Mouse (Mus musculus): ENCODE measurements around the gene Lpp. TPM values are rescaled to one million over a fixed set of nuclear protein-coding genes. Genes with fewer than 3 reads are reported as not detected.
A peak's percentile ranks its signal among the peaks of the same experiment; 100 is the strongest.

Gene Lpp
- polyA plus RNA-seq, 1 experiment from 2014 or later: 4.8 TPM

- no peak overlapping the region for H3K27ac ChIP-seq (ENCODE audit: low read depth, low read length)
- H3K4me1 ChIP-seq (ENCODE audit: control insufficient read depth, insufficient read depth, low read length): no peaks in the 10 kb centered on the region
- DNase-seq (ENCODE audit: low spot score) (no peak), ATAC-seq (no peak)
- no peaks in the 10 kb centered on the region for H3K36me3 ChIP-seq (ENCODE audit: control insufficient read depth, insufficient read depth, low read length)
- H3K9me3 ChIP-seq (replicated peaks; ENCODE audit: control insufficient read depth, low read length): no peaks in the 10 kb centered on the region
- no peaks in the 10 kb centered on the region for H3K27me3 ChIP-seq (replicated peaks; ENCODE audit: control insufficient read depth, insufficient read depth, low read length)
- no peak overlapping the region for H3K4me2 ChIP-seq (ENCODE audit: low read length)
- H3K9ac ChIP-seq (ENCODE audit: low read length): no peak overlapping the region
- 88% methylated on average over 4 of the region's 4 CpGs for WGBS
- H3K4me3 ChIP-seq (ENCODE audit: low read depth, low read length): no peak overlapping the region
Measured at GRCm38 (mm10) chr16:24539003-24539402, 145.7 kb downstream of the Lpp start.

GRCm38 (mm10) chr16:24542864-24543263 is 149.6 kb downstream of the Lpp start:
- no peak overlapping the region for H3K4me3 ChIP-seq (ENCODE audit: low read depth, low read length)
- 89% methylated on average over 7 of the region's 7 CpGs for WGBS
- no peak overlapping the region for H3K9ac ChIP-seq (ENCODE audit: low read length)
- no peaks in the 10 kb centered on the region for H3K9me3 ChIP-seq (replicated peaks; ENCODE audit: control insufficient read depth, low read length)
- no peak for ATAC-seq
- H3K27ac ChIP-seq (ENCODE audit: low read depth, low read length): no peak overlapping the region
- no peaks in the 10 kb centered on the region for H3K27me3 ChIP-seq (replicated peaks; ENCODE audit: control insufficient read depth, insufficient read depth, low read length)
- no peaks in the 10 kb centered on the region for H3K4me1 ChIP-seq (ENCODE audit: control insufficient read depth, insufficient read depth, low read length)
- no peaks in the 10 kb centered on the region for H3K36me3 ChIP-seq (ENCODE audit: control insufficient read depth, insufficient read depth, low read length)
- peak; percentile 67 for DNase-seq (ENCODE audit: low spot score)
- H3K4me2 ChIP-seq (ENCODE audit: low read length): no peak overlapping the region

GRCm38 (mm10) chr16:24545366-24545765 is 152.1 kb downstream of the Lpp start:
- H3K36me3 ChIP-seq (ENCODE audit: control insufficient read depth, insufficient read depth, low read length): no peaks in the 10 kb centered on the region
- no peak for DNase-seq (ENCODE audit: low spot score)
- WGBS: 91% methylated on average over 5 of the region's 5 CpGs

GRCm38 (mm10) chr16:24558458-24558857 is 165.2 kb downstream of the Lpp start:
- Histone ChIP-seq H3K9ac (ENCODE audit: low read length) (no peak overlapping the region), H3K9me3 (replicated peaks; ENCODE audit: control insufficient read depth, low read length) (no peaks in the 10 kb centered on the region), H3K27me3 (replicated peaks; ENCODE audit: control insufficient read depth, insufficient read depth, low read length) (no peaks in the 10 kb centered on the region), H3K4me2 (ENCODE audit: low read length) (no peak overlapping the region), H3K36me3 (ENCODE audit: control insufficient read depth, insufficient read depth, low read length) (no peaks in the 10 kb centered on the region), H3K4me3 (ENCODE audit: low read depth, low read length) (no peak overlapping the region), H3K27ac (ENCODE audit: low read depth, low read length) (no peak overlapping the region), H3K4me1 (ENCODE audit: control insufficient read depth, insufficient read depth, low read length) (no peaks in the 10 kb centered on the region)
- WGBS: 91% methylated on average over 4 of the region's 4 CpGs
- DNase-seq (ENCODE audit: low spot score): no peak
- no peak for ATAC-seq

More at GRCm38 (mm10) chr16:24545366-24545765, 152.1 kb downstream of the Lpp start:
- Histone ChIP-seq H3K4me2 (ENCODE audit: low read length) (no peak overlapping the region), H3K9me3 (replicated peaks; ENCODE audit: control insufficient read depth, low read length) (no peaks in the 10 kb centered on the region), H3K27me3 (replicated peaks; ENCODE audit: control insufficient read depth, insufficient read depth, low read length) (no peaks in the 10 kb centered on the region), H3K4me3 (ENCODE audit: low read depth, low read length) (no peak overlapping the region), H3K9ac (ENCODE audit: low read length) (no peak overlapping the region), H3K27ac (ENCODE audit: low read depth, low read length) (no peak overlapping the region), H3K4me1 (ENCODE audit: control insufficient read depth, insufficient read depth, low read length) (no peaks in the 10 kb centered on the region)
- no peak for ATAC-seq

GRCm38 (mm10) chr16:24559811-24560210 is 166.5 kb downstream of the Lpp start:
- Histone ChIP-seq H3K36me3 (ENCODE audit: control insufficient read depth, insufficient read depth, low read length) (no peaks in the 10 kb centered on the region), H3K27me3 (replicated peaks; ENCODE audit: control insufficient read depth, insufficient read depth, low read length) (no peaks in the 10 kb centered on the region), H3K27ac (ENCODE audit: low read depth, low read length) (no peak overlapping the region), H3K9me3 (replicated peaks; ENCODE audit: control insufficient read depth, low read length) (no peaks in the 10 kb centered on the region), H3K9ac (ENCODE audit: low read length) (no peak overlapping the region), H3K4me2 (ENCODE audit: low read length) (no peak overlapping the region), H3K4me3 (ENCODE audit: low read depth, low read length) (no peak overlapping the region), H3K4me1 (ENCODE audit: control insufficient read depth, insufficient read depth, low read length) (no peaks in the 10 kb centered on the region)
- DNase-seq (ENCODE audit: low spot score): no peak
- 94% methylated on average over 4 of the region's 4 CpGs for WGBS
- no peak for ATAC-seq

- Histone ChIP-seq H3K9ac (ENCODE audit: low read length) (no peak overlapping the region), H3K4me2 (ENCODE audit: low read length) (no peak overlapping the region), H3K36me3 (ENCODE audit: control insufficient read depth, insufficient read depth, low read length) (no peaks in the 10 kb centered on the region), H3K27ac (ENCODE audit: low read depth, low read length) (no peak overlapping the region), H3K9me3 (replicated peaks; ENCODE audit: control insufficient read depth, low read length) (no peaks in the 10 kb centered on the region), H3K4me1 (ENCODE audit: control insufficient read depth, insufficient read depth, low read length) (no peaks in the 10 kb centered on the region), H3K27me3 (replicated peaks; ENCODE audit: control insufficient read depth, insufficient read depth, low read length) (no peaks in the 10 kb centered on the region), H3K4me3 (ENCODE audit: low read depth, low read length) (no peak overlapping the region)
- DNase-seq (ENCODE audit: low spot score): no peak
- 92% methylated on average over 2 of the region's 2 CpGs for WGBS
- ATAC-seq: no peak
Measured at GRCm38 (mm10) chr16:24560998-24561397, 167.7 kb downstream of the Lpp start.

- no peaks in the 10 kb centered on the region for H3K27me3 ChIP-seq (replicated peaks; ENCODE audit: control insufficient read depth, insufficient read depth, low read length)
- H3K9ac ChIP-seq (ENCODE audit: low read length): no peak overlapping the region
- H3K4me2 ChIP-seq (ENCODE audit: low read length): no peak overlapping the region
- H3K27ac ChIP-seq (ENCODE audit: low read depth, low read length): no peak overlapping the region
- DNase-seq (ENCODE audit: low spot score) (no peak), ATAC-seq (no peak)
- H3K4me3 ChIP-seq (ENCODE audit: low read depth, low read length): no peak overlapping the region
- 59% methylated on average over 4 of the region's 4 CpGs for WGBS
- H3K36me3 ChIP-seq (ENCODE audit: control insufficient read depth, insufficient read depth, low read length): no peaks in the 10 kb centered on the region
- H3K9me3 ChIP-seq (replicated peaks; ENCODE audit: control insufficient read depth, low read length): no peaks in the 10 kb centered on the region
- H3K4me1 ChIP-seq (ENCODE audit: control insufficient read depth, insufficient read depth, low read length): no peaks in the 10 kb centered on the region
Measured at GRCm38 (mm10) chr16:24561602-24562001, 168.3 kb downstream of the Lpp start.

- no peak overlapping the region for H3K4me2 ChIP-seq (ENCODE audit: low read length)
- H3K36me3 ChIP-seq (ENCODE audit: control insufficient read depth, insufficient read depth, low read length): no peaks in the 10 kb centered on the region
- no peak for DNase-seq (ENCODE audit: low spot score)
- no peak overlapping the region for H3K9ac ChIP-seq (ENCODE audit: low read length)
- whole genome bisulfite sequencing: 95% methylated on average over 7 of the region's 7 CpGs
- ATAC-seq: no peak
- no peaks in the 10 kb centered on the region for H3K27me3 ChIP-seq (replicated peaks; ENCODE audit: control insufficient read depth, insufficient read depth, low read length)
- no peaks in the 10 kb centered on the region for H3K9me3 ChIP-seq (replicated peaks; ENCODE audit: control insufficient read depth, low read length)
- no peak overlapping the region for H3K4me3 ChIP-seq (ENCODE audit: low read depth, low read length)
- no peak overlapping the region for H3K27ac ChIP-seq (ENCODE audit: low read depth, low read length)
- no peaks in the 10 kb centered on the region for H3K4me1 ChIP-seq (ENCODE audit: control insufficient read depth, insufficient read depth, low read length)
Measured at GRCm38 (mm10) chr16:24565311-24565710, 172.0 kb downstream of the Lpp start.

- no peak overlapping the region for H3K9ac ChIP-seq (ENCODE audit: low read length)
- DNase-seq (ENCODE audit: low spot score) (peak; percentile 17), ATAC-seq (peak; percentile 42; the same call in 1 of the 2 replicates)
Measured at GRCm38 (mm10) chr16:24566277-24566676, 173.0 kb downstream of the Lpp start.

More at GRCm38 (mm10) chr16:24566277-24566676, 173.0 kb downstream of the Lpp start:
- 69% methylated on average over 3 of the region's 3 CpGs for WGBS
- H3K4me3 ChIP-seq (ENCODE audit: low read depth, low read length): no peak overlapping the region
- no peak overlapping the region for H3K27ac ChIP-seq (ENCODE audit: low read depth, low read length)
- H3K27me3 ChIP-seq (replicated peaks; ENCODE audit: control insufficient read depth, insufficient read depth, low read length): no peaks in the 10 kb centered on the region
- H3K4me2 ChIP-seq (ENCODE audit: low read length): no peak overlapping the region
- H3K4me1 ChIP-seq (ENCODE audit: control insufficient read depth, insufficient read depth, low read length): no peaks in the 10 kb centered on the region
- no peaks in the 10 kb centered on the region for H3K9me3 ChIP-seq (replicated peaks; ENCODE audit: control insufficient read depth, low read length)
- H3K36me3 ChIP-seq (ENCODE audit: control insufficient read depth, insufficient read depth, low read length): no peaks in the 10 kb centered on the region
